Mouse (Mus musculus) C2C12 (cell line): ENCODE measurements around the gene Lpin2. TPM values are rescaled to one million over a fixed set of nuclear protein-coding genes. Genes with fewer than 3 reads are reported as not detected.

Experiments used
- H3K27me3 ChIP-seq: one replicate; pipeline ENCODE4 v1.6.1; 2011; ENCODE audit not compliant: control insufficient read depth, insufficient read depth, insufficient read length
- H3K36me3 ChIP-seq: one replicate; pipeline ENCODE4 v1.6.1; 2011; ENCODE audit not compliant: control insufficient read depth, insufficient read depth
- H3K4me3 ChIP-seq: one replicate; pipeline ENCODE4 v1.5.1; 2011; ENCODE audit warnings: mild to moderate bottlenecking, control low read depth; ENCODE audit not compliant: poor library complexity, insufficient read depth, severe bottlenecking
- H3K79me2 ChIP-seq: one replicate; pipeline ENCODE4 v1.6.1; 2011; ENCODE audit not compliant: control insufficient read depth, insufficient read depth
- H3K79me3 ChIP-seq: one replicate; pipeline ENCODE4 v1.6.1; 2011; ENCODE audit warnings: low read depth, control low read depth
- H3ac ChIP-seq: one replicate; pipeline ENCODE3; 2011; ENCODE audit warnings: low read depth; ENCODE audit not compliant: control insufficient read depth, insufficient read length
- CEBPB ChIP-seq: IDR thresholded peaks from one replicate; pipeline ENCODE4 v1.6.1; 2011; ENCODE audit warnings: low read depth, mild to moderate bottlenecking, control low read depth, moderate library complexity
- CTCF ChIP-seq: IDR thresholded peaks from one replicate; pipeline ENCODE4 v1.5.1; 2011; ENCODE audit not compliant: control insufficient read depth, insufficient read depth, insufficient read length
- FOSL1 ChIP-seq: IDR thresholded peaks from one replicate; pipeline ENCODE4 v1.8.0; 2011; ENCODE audit warnings: mild to moderate bottlenecking, low read length; ENCODE audit not compliant: poor library complexity, insufficient read depth, severe bottlenecking
- MAX ChIP-seq: IDR thresholded peaks from one replicate; pipeline ENCODE4 v1.6.1; 2011; ENCODE audit warnings: mild to moderate bottlenecking, control low read depth
- MYOD1 ChIP-seq: IDR thresholded peaks from one replicate; pipeline ENCODE4 v1.6.1; 2011; ENCODE audit warnings: low read depth; ENCODE audit not compliant: control insufficient read depth, insufficient read length
- MYOG ChIP-seq: IDR thresholded peaks from one replicate; pipeline ENCODE4 v1.6.1; 2011; ENCODE audit not compliant: control insufficient read depth, insufficient read length; ENCODE audit errors: extremely low read depth
- USF1 ChIP-seq: IDR thresholded peaks from one replicate; pipeline ENCODE4 v1.6.1; 2011; ENCODE audit warnings: low read depth, mild to moderate bottlenecking, control low read depth, moderate library complexity
- polyA plus RNA-seq: library from polyadenylated mRNA; unstranded; fragments of >200 nt; fragmentation: generic; extraction: Trizol; gene quantifications from one replicate; pipeline ENCODE4 v1.2.1, GENCODE M21; 2012; ENCODE audit warnings: missing spikeins

The Lpin2 gene
- polyA plus RNA-seq, 1 experiment = 9.3 TPM

DNA sequence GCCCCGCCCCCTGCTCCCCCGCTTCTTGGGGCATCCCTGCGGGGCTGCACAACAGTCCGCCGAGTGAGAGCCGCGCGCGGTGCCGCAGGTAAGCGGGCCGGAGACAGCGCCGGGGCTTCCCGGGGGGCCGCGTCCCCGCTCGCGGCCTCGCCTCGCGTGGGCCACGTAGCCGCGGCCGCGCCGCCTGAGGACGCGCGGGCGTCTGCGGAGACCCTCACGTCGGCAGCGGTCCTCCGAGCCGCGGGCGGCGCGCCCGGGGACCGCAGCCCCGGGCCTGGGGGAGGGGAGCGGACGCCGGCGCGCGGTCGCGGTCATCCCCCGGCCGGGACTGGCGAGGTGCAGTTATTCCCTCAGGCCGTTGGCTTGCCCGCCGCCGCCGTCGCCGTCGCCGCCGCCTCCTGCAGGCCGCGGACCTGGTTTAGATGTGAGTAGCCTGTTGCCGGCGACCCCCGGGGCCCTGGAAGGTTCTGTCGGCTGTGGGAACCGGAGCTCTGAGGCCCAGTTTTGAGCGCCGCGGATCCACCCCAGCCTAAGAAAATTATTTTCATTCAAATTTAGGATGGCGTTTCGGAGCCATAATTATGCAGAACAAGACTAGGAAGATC, 1.4 kb downstream of the Lpin2 start:
- Histone ChIP-seq H3K79me2 (peaks cover 53% of the 10 kb centered on the region), H3K27me3 (no peaks in the 10 kb centered on the region), H3K79me3 (peaks cover 42% of the 10 kb centered on the region), H3ac (peak overlapping the region; percentile 96), H3K36me3 (no peaks in the 10 kb centered on the region), H3K4me3 (peak overlapping the region; percentile 69)
- TF ChIP-seq USF1 (no peak), MAX (no peak), CEBPB (no peak), MYOG (no peak), CTCF (no peak), FOSL1 (no peak), MYOD1 (no peak)

- peak overlapping the region; percentile 69 for H3K4me3 ChIP-seq
- H3ac ChIP-seq = peak overlapping the region; percentile 96
- TF ChIP-seq MYOG = no peak
- TF ChIP-seq MAX = no peak
- no peaks in the 10 kb centered on the region for H3K27me3 ChIP-seq
- peaks cover 61% of the 10 kb centered on the region for H3K79me2 ChIP-seq
- H3K36me3 ChIP-seq = no peaks in the 10 kb centered on the region
- peaks cover 49% of the 10 kb centered on the region for H3K79me3 ChIP-seq
These were observed 2.2 kb downstream of the Lpin2 start for GRCm38 (mm10) chr17:71184356-71185111.

DNA sequence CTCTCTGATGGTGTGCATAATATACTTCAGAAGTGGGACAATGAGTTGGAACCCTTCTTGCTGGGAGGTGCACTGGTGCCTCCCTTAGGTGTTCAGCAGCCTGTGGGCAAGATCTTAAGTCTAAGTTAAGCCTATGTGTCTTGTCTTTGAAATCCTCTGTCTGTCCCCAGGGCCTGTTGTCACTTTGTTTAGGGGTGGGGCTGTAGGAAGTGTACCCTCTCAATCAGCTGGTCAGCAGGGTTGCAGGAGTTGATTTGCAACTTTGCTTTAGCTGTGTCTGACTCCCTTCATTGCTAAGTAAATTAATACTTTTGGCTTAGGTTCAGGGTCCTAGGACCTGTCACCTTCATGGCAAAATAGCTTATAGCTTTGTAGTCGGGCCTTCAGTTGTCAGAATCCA, 3.0 kb downstream of the Lpin2 start:
- H3K36me3 ChIP-seq = no peaks in the 10 kb centered on the region
- H3K79me3 ChIP-seq = peaks cover 58% of the 10 kb centered on the region
- no peak overlapping the region for H3K4me3 ChIP-seq
- H3K27me3 ChIP-seq = no peaks in the 10 kb centered on the region
- no peak overlapping the region for H3ac ChIP-seq
- TF ChIP-seq MAX (no peak), MYOG (no peak)
- peaks cover 69% of the 10 kb centered on the region for H3K79me2 ChIP-seq

DNA sequence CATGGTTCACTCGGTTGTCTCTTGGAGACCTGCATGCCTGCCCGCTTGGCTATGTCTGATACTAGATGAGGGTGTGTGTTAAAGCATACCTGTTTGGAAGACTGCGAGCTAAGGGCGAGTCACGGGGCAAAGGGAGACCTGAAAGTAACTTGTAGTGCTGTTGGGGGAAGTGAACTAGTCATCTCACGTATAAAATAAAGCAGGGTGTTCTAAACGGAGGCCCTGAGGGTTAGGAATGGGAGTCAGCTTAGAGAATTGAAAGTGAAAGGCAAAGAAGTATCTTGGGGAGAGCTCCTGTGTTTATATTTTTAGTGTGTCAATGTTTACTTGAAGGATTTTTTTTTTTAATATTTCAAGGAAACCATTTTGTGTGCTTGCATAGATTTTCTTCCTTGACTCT, 8.2 kb downstream of the Lpin2 start:
- Histone ChIP-seq H3K79me2 (peaks cover 93% of the 10 kb centered on the region), H3K79me3 (peaks cover 72% of the 10 kb centered on the region), H3K36me3 (no peaks in the 10 kb centered on the region), H3K4me3 (no peak overlapping the region), H3K27me3 (no peaks in the 10 kb centered on the region), H3ac (no peak overlapping the region)
- TF ChIP-seq CEBPB (no peak), FOSL1 (no peak), MYOG (no peak), CTCF (no peak), MYOD1 (no peak), USF1 (no peak), MAX (no peak)

GRCm38 (mm10) chr17:71191063-71191462, 8.7 kb downstream of the Lpin2 start:
- TF ChIP-seq USF1 (no peak), MAX (no peak), FOSL1 (no peak), MYOD1 (no peak), CEBPB (no peak), MYOG (no peak), CTCF (no peak)
- no peaks in the 10 kb centered on the region for H3K36me3 ChIP-seq
- H3K27me3 ChIP-seq = no peaks in the 10 kb centered on the region
- H3K79me3 ChIP-seq = peaks cover 72% of the 10 kb centered on the region
- H3ac ChIP-seq = no peak overlapping the region
- H3K79me2 ChIP-seq = peaks cover 93% of the 10 kb centered on the region
- H3K4me3 ChIP-seq = no peak overlapping the region
